Mouse (Mus musculus): ENCODE measurements at regions not wholly inside any gene's neighbourhood (a gene's known extent, or its start where the extent isn't known, plus 50 kb on each side); places are given as distances from the start of the nearest gene placed in this dataset.

- DNase-seq: no peak
Measured at GRCm38 (mm10) chr15:6044511-6045256, 254.9 kb upstream of the Dab2 start.

GRCm38 (mm10) chr15:6055703-6056102 lies 243.9 kb upstream of the Dab2 start:
- no peak for DNase-seq

- no peak for DNase-seq
Measured at GRCm38 (mm10) chr15:6056887-6057626, 242.5 kb upstream of the Dab2 start.

GRCm38 (mm10) chr15:6059361-6059760 lies 240.2 kb upstream of the Dab2 start:
- no peak for DNase-seq

GRCm38 (mm10) chr15:6059790-6060189 lies 239.8 kb upstream of the Dab2 start:
- no peak for DNase-seq

GRCm38 (mm10) chr15:6060649-6061048 lies 238.9 kb upstream of the Dab2 start:
- DNase-seq: no peak

GRCm38 (mm10) chr15:6065100-6065499 lies 234.5 kb upstream of the Dab2 start:
- DNase-seq: no peak

GRCm38 (mm10) chr15:6067380-6067779 lies 232.2 kb upstream of the Dab2 start:
- DNase-seq: no peak

- DNase-seq: no peak
Measured at GRCm38 (mm10) chr15:6068371-6068770, 231.2 kb upstream of the Dab2 start.

- DNase-seq: no peak
Measured at GRCm38 (mm10) chr15:6071873-6072272, 227.7 kb upstream of the Dab2 start.

- no peak for DNase-seq
Measured at GRCm38 (mm10) chr15:6072920-6073319, 226.7 kb upstream of the Dab2 start.

- peak; percentile 48 for DNase-seq
Measured at GRCm38 (mm10) chr15:6080714-6081635, 218.6 kb upstream of the Dab2 start.

GRCm38 (mm10) chr15:6087208-6087607 lies 212.4 kb upstream of the Dab2 start:
- no peak for DNase-seq

- DNase-seq: no peak
Measured at GRCm38 (mm10) chr15:6088498-6088897, 211.1 kb upstream of the Dab2 start.

GRCm38 (mm10) chr15:6129697-6130096 lies 169.9 kb upstream of the Dab2 start:
- DNase-seq: no peak

- DNase-seq: no peak
Measured at GRCm38 (mm10) chr15:6132216-6132615, 167.4 kb upstream of the Dab2 start.

GRCm38 (mm10) chr15:6145071-6145470 lies 154.5 kb upstream of the Dab2 start:
- DNase-seq: no peak

GRCm38 (mm10) chr15:6154706-6155105 lies 144.9 kb upstream of the Dab2 start:
- no peak for DNase-seq

GRCm38 (mm10) chr15:6180261-6180660 lies 119.3 kb upstream of the Dab2 start:
- no peak for DNase-seq

GRCm38 (mm10) chr15:6183627-6184026 lies 116.0 kb upstream of the Dab2 start:
- DNase-seq: no peak

GRCm38 (mm10) chr15:6191845-6192244 lies 107.7 kb upstream of the Dab2 start:
- DNase-seq: no peak

GRCm38 (mm10) chr15:6207239-6207638 lies 92.3 kb upstream of the Dab2 start:
- no peak for DNase-seq

GRCm38 (mm10) chr15:6209301-6209700 lies 90.3 kb upstream of the Dab2 start:
- peak; percentile 37 for DNase-seq
